Mouse (Mus musculus) left cerebral cortex, adult 2 months (tissue): ENCODE measurements around the gene Fam104a. TPM values are rescaled to one million over a fixed set of nuclear protein-coding genes. Genes with fewer than 3 reads are reported as not detected.

ENCODE experiments used
- DNase-seq, 2 experiments: peaks; one replicate each; pipeline ENCODE4 v3.0.0; 2021 to 2022; ENCODE audit warnings: low spot score in 2 of 2, mixed read lengths in 1 of 2; ENCODE audit errors: extremely low spot score in 1 of 2
- H3K27ac ChIP-seq: fragments of 200-600 bp; 2 replicates; pipeline ENCODE4 v1.8.1; 2022
- H3K4me3 ChIP-seq: fragments of 200-600 bp; 2 replicates; pipeline ENCODE4 v1.8.1; 2022
- CTCF ChIP-seq: fragments of 200-600 bp; IDR thresholded peaks from 2 replicates; pipeline ENCODE4 v1.8.1; 2022; ENCODE audit warnings: antibody characterized with exemption, mild to moderate bottlenecking, moderate library complexity
- intact Hi-C: fragments of 180-260 bp; cut with DNase I; formaldehyde crosslinking; loops from one replicate; pipeline ENCODE4 v1.15.1; 2025
- total RNA-seq, 2 experiments: library from RNA; stranded (reverse); gene quantifications; 2 replicates each; pipeline ENCODE4 v1.2.3; 2021

Fam104a gene
- total RNA-seq, 2 experiments from 2014 or later: 31.2 to 31.4 TPM

DNA sequence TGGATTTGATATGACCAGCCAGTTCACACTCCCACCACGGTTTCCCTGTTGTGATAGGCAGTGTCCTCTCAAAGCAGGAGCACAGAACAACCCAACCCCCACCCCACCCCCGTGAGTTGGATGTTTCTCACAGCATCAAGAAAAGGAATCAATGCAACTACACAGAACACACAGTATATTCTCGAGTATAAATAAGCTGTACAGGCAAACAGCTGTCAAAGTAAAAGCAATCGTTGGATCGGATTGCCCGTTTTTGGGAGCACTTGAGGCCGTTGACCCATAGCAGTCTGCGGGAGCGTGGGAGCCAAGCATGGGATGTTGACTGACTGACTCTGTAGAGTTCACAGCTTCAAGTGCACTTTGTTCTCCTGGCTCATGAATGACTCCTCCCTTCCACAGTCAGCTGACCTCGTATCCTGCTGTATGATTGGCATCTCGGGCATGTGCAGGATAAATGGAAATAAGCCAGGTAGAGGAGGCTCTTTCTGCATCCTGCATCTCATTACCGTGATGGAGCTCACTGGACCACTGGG, 14.1 kb upstream of the Fam104a start:
- no peak overlapping the region for H3K27ac ChIP-seq
- intact Hi-C loops: no loop called here
- H3K4me3 ChIP-seq: no peak overlapping the region
- no peak for DNase-seq
- no peak for TF ChIP-seq CTCF

DNA sequence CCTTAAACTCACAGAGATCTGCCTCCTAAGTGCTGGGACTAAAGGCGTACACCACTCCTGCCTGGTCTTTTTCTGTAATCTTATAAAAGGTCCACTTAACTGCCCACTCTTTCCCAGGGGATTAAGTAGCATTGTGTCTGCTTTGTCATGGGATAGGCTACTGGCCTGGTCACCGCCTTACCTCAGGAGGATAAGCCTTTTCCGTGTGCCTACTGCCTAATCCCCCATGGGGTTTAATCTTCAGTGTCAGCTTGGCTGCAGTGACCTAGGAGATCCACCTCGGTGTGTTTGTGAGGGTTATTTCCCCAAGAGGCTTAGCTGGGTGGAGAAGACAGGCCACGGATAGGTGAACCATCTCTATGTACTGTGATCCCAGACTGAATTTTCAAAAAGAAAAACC, 13.6 kb upstream of the Fam104a start:
- TF ChIP-seq CTCF: no peak
- Histone ChIP-seq H3K4me3 (no peak overlapping the region), H3K27ac (no peak overlapping the region)
- intact Hi-C loops: no loop called here
- no peak for DNase-seq

- DNase-seq: no peak
- Histone ChIP-seq H3K27ac (no peak overlapping the region), H3K4me3 (no peak overlapping the region)
- no peak for TF ChIP-seq CTCF
- intact Hi-C loops: no loop called here
Measured at GRCm38 (mm10) chr11:113691851-113692250, 7.9 kb upstream of the Fam104a start.

- no peak overlapping the region for H3K27ac ChIP-seq
- no peak for TF ChIP-seq CTCF
Measured at GRCm38 (mm10) chr11:113691318-113691717, 7.4 kb upstream of the Fam104a start.

GRCm38 (mm10) chr11:113690506-113690905, 6.6 kb upstream of the Fam104a start:
- TF ChIP-seq CTCF: no peak
- no peak for DNase-seq
- Histone ChIP-seq H3K4me3 (no peak overlapping the region), H3K27ac (no peak overlapping the region)
- intact Hi-C loops: no loop called here

More at GRCm38 (mm10) chr11:113691318-113691717, 7.4 kb upstream of the Fam104a start:
- no peak for DNase-seq
- intact Hi-C loops: no loop called here
- H3K4me3 ChIP-seq: no peak overlapping the region

DNA sequence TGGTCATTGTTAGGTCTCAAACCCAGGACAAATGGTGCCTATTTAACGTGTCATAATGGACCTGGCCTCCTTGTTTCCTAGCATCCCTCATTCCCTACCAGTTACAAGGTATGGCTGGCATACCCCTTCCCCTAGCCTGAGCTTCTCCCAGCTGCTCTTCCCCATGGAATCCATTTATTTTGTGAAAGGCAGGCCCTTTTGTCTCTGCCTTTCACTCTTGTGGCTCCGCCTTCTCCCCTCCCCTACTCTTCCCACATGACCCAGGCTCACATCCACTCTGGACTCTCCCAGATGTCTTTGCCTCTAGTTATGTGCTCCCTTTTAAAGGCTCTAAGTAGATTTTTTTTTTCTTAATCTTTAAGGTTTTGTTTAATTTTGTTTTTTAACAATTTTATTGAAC, 3.1 kb upstream of the Fam104a start:
- intact Hi-C loops: no loop called here
- Histone ChIP-seq H3K4me3 (no peak overlapping the region), H3K27ac (no peak overlapping the region)
- TF ChIP-seq CTCF: no peak
- DNase-seq: no peak

DNA sequence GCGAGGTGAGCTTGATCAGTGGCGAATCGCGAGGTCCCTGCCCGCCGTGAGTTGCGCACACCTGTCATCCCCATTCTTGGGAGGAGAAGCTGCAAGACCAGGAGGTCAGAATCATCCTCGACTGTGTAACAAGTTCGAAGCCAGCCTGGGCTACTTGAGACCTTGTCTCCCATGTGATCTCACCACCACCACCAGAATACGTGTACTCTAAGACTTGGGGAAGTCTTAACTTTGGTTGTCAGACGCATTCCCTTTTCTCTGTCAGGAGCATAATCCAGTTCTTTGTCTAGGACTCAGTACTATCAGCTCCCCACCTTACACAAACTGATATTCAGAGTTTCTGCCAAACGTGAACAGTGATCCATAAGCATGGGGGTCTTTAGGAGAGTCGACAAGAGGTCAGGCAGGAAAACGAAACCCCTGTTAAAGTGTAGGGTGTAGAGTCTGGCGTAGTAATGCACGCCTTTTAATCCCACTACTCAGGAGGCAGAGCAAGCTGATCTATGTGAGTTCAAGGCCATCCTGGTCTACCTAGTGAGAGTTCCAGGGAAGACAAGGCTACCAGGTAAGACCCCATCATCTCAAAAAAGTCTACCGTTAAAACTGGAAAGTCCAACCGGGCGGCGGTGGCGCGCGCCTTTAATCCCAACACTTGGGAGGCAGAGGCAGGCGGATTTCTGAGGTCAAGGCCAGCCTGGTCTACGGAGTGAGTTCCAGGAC, 912 bp upstream of the Fam104a start:
- DNase-seq: no peak
- intact Hi-C loops: loop anchor here (1.0 kb wide), 1 partner anchor 36 kb away; the partner anchor contains the start of gene Cog1
- H3K4me3 ChIP-seq: peak overlapping the region; percentile 75
- H3K27ac ChIP-seq: peak overlapping the region; percentile 93
- TF ChIP-seq CTCF: no peak

DNA sequence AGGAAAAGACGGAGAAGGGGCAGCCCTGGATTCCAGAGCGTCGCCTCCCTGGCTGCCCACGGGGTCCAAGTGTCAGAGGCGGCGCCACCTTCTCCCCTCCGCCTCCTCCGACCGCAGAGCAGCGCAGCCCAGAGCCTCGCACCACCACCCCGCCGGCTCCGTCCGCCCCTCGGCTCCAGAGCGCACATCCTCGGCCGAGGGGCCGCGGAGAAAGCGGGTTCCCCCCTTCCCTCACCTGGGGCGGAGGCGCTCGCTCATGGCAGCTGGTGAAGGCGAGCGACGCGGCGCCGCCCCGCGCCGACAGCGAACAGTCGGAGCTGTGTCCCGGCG, 363 bp downstream of the Fam104a start:
- DNase-seq: no peak

GRCm38 (mm10) chr11:113682897-113683626, 893 bp downstream of the Fam104a start:
- Histone ChIP-seq H3K27ac (peak overlapping the region; percentile 93), H3K4me3 (peak overlapping the region; percentile 75)
- DNase-seq: peak in 1 of 2 experiments; percentile 28
- intact Hi-C loops: no loop called here
- no peak for TF ChIP-seq CTCF

More for the DNA sequence above, 363 bp downstream of the Fam104a start:
- no peak for TF ChIP-seq CTCF
- Histone ChIP-seq H3K4me3 (peak overlapping the region; percentile 75), H3K27ac (peak overlapping the region; percentile 93)
- intact Hi-C loops: no loop called here

GRCm38 (mm10) chr11:113681979-113682378, 2.0 kb downstream of the Fam104a start:
- no peak; the same call in 1 of the 2 replicates for TF ChIP-seq CTCF
- Histone ChIP-seq H3K27ac (no peak overlapping the region), H3K4me3 (peak overlapping the region; percentile 75)
- intact Hi-C loops: no loop called here
- no peak for DNase-seq

DNA sequence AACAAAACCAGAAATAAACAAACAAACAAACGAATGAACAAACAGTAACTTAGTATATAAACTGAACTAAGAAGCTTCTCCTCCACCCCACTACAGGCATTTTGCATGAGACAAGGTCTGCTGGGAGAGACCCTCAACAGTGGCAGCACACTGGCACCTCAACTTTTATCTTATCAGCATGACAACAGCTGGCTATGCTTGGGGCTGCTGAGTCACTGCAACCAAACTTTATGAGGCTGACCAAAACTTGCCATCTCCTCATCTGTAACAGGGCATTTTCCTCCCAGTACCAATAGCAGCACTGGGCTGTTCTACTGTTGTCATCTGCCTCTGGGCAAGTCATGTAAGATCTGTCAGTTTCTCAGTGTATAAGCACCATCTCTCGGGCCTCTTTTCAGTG, 3.0 kb downstream of the Fam104a start:
- DNase-seq: no peak
- Histone ChIP-seq H3K27ac (no peak overlapping the region), H3K4me3 (no peak overlapping the region)
- intact Hi-C loops: no loop called here
- TF ChIP-seq CTCF: no peak

GRCm38 (mm10) chr11:113678373-113678772, 5.6 kb downstream of the Fam104a start:
- TF ChIP-seq CTCF: no peak
- intact Hi-C loops: no loop called here
- Histone ChIP-seq H3K4me3 (no peak overlapping the region), H3K27ac (no peak overlapping the region)
- DNase-seq: no peak
